Mouse (Mus musculus): ENCODE results near the gene Smg8.

GRCm38 (mm10) chr11:87136233-87136632, 49.7 kb upstream of the Smg8 start:
- TF ChIP-seq CTCF (IDR thresholded peaks at IDR 0.05; ENCODE audit: low read depth, low read length) (no peak), POLR2A (IDR thresholded peaks at IDR 0.05; ENCODE audit: insufficient read depth, low read length) (no peak), EP300 (IDR thresholded peaks at IDR 0.05; ENCODE audit: insufficient read depth, low read depth, low read length) (no peak)
